Mouse (Mus musculus): ENCODE data around the gene Mndal.
"Not testable (repeated sequence)": the region's sequence is repeated elsewhere in the genome, so short reads cannot be mapped to it uniquely, and the experiment has no call there.

DNA sequence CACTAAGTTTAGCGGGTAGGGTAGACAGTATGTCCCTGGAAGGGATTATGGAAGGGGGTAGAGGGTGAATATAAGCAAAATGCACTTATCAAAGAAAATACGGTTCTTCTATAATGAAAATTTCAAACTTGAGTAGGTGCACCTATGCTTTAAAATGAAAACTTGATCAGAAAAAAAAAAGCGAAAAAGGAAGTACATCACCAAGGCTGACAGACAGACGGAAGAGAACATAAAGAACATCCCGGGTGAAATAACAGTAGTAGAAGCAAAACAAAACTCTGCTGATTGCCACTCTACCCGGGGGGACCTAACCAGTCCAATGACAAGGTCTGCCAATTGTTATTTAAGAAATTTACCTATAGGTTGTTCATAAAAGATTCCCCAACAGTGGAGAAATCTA, 64.0 kb downstream of the Mndal start:
- TF ChIP-seq CTCF, EP300 (IDR thresholded peaks at IDR 0.05; ENCODE audit: low read depth): not testable (repeated sequence)

Data from liver, postnatal 0 days (tissue).